Mouse (Mus musculus) CH12.LX (cell line): ENCODE measurements at regions not wholly inside any gene's neighbourhood (a gene's known extent, or its start where the extent isn't known, plus 50 kb on each side); places are given as distances from the start of the nearest gene placed in this dataset.

Experiments
- DNase-seq: peaks from one replicate; pipeline ENCODE4 v3.0.0-alpha.2; 2013; ENCODE audit errors: extremely low read depth
- H3K27ac ChIP-seq: 2 replicates; pipeline ENCODE4 v1.5.1; 2012; ENCODE audit warnings: low read depth, mild to moderate bottlenecking, control low read depth, moderate library complexity; ENCODE audit not compliant: insufficient read depth
- H3K27me3 ChIP-seq: replicated peaks from 2 replicates; pipeline ENCODE3; 2012; ENCODE audit warnings: inconsistent platforms
- H3K36me3 ChIP-seq, 2 experiments: replicated peaks in 1 of 2; 2 replicates each; pipeline versions ENCODE3 to v1.6.1; 2012; ENCODE audit warnings: inconsistent platforms in 1 of 2, low read length in 1 of 2, mild to moderate bottlenecking in 1 of 2, mixed read lengths in 1 of 2, moderate library complexity in 1 of 2; ENCODE audit not compliant: control insufficient read depth in 1 of 2, insufficient read depth in 1 of 2
- H3K4me1 ChIP-seq, 2 experiments: 2 replicates each; pipeline ENCODE4 v1.6.1; 2012; ENCODE audit warnings: inconsistent platforms in 1 of 2, moderate library complexity in 1 of 2; ENCODE audit not compliant: insufficient read depth in 2 of 2, control insufficient read depth in 1 of 2
- H3K4me2 ChIP-seq: 2 replicates; pipeline ENCODE4 v1.6.1; 2012; ENCODE audit warnings: low read depth, mild to moderate bottlenecking, control low read depth; ENCODE audit not compliant: poor library complexity, insufficient read depth, severe bottlenecking
- H3K4me3 ChIP-seq, 3 experiments: fragments of 150-350 bp in 1 of 3; sonication (generic) in 1 of 3; replicated peaks in 1 of 3; 2 replicates each; pipeline versions ENCODE3 to v1.5.1; 2011 to 2012; ENCODE audit warnings: low read depth in 2 of 3, low read length in 2 of 3, mild to moderate bottlenecking in 2 of 3, moderate library complexity in 2 of 3, control low read depth in 1 of 3, improper control_type of control experiment in 1 of 3, inconsistent platforms in 1 of 3, mixed read lengths in 1 of 3; ENCODE audit not compliant: poor library complexity in 1 of 3
- H3K79me2 ChIP-seq: replicated peaks from 2 replicates; pipeline ENCODE4 v1.6.1; 2012; ENCODE audit warnings: mild to moderate bottlenecking, moderate library complexity; ENCODE audit not compliant: control insufficient read depth, poor library complexity, insufficient read depth, severe bottlenecking; ENCODE audit errors: extremely low read depth
- H3K9ac ChIP-seq: 2 replicates; pipeline ENCODE4 v1.6.1; 2012; ENCODE audit warnings: low read depth, mild to moderate bottlenecking, control low read depth, moderate library complexity; ENCODE audit not compliant: insufficient read depth
- H3K9me3 ChIP-seq: replicated peaks from 2 replicates; pipeline ENCODE3; 2012; ENCODE audit warnings: low read length, inconsistent platforms, mixed read lengths
- BHLHE40 ChIP-seq: IDR thresholded peaks from 2 replicates; pipeline ENCODE4 v1.6.1; 2011; ENCODE audit warnings: mild to moderate bottlenecking, low read depth, low read length, improper control_type of control experiment
- CHD1 ChIP-seq: IDR thresholded peaks from 2 replicates; pipeline ENCODE4 v1.6.1; 2012; ENCODE audit warnings: low read depth, low read length, improper control_type of control experiment, inconsistent platforms
- CTCF ChIP-seq, 2 experiments: IDR thresholded peaks in 1 of 2; conservative IDR thresholded peaks in 1 of 2; 2 replicates each; pipeline ENCODE4 v1.5.1; 2011 to 2012; ENCODE audit warnings: low read depth in 2 of 2, low read length in 2 of 2, improper control_type of control experiment in 1 of 2, inconsistent platforms in 1 of 2, mild to moderate bottlenecking in 1 of 2, moderate library complexity in 1 of 2
- ELF1 ChIP-seq: IDR thresholded peaks from 2 replicates; pipeline ENCODE4 v1.6.1; 2014; ENCODE audit warnings: low read depth, mild to moderate bottlenecking, inconsistent platforms, low read length, improper control_type of control experiment
- EP300 ChIP-seq: IDR thresholded peaks from 2 replicates; pipeline ENCODE4 v1.6.1; 2011; ENCODE audit warnings: low read length, improper control_type of control experiment
- ETS1 ChIP-seq: conservative IDR thresholded peaks from 2 replicates; pipeline ENCODE4 v1.6.1; 2012; ENCODE audit warnings: low read depth, mild to moderate bottlenecking, inconsistent platforms, low read length, improper control_type of control experiment, moderate library complexity
- HCFC1 ChIP-seq: IDR thresholded peaks from 2 replicates; pipeline ENCODE4 v1.6.1; 2012; ENCODE audit warnings: low read depth, mild to moderate bottlenecking, inconsistent platforms, low read length, improper control_type of control experiment
- JUN ChIP-seq: IDR thresholded peaks from 2 replicates; pipeline ENCODE4 v1.6.1; 2011; ENCODE audit warnings: low read depth, mild to moderate bottlenecking, low read length, improper control_type of control experiment, moderate library complexity; ENCODE audit not compliant: insufficient read depth
- MAFK ChIP-seq: IDR thresholded peaks from 2 replicates; pipeline ENCODE4 v1.6.1; 2011; ENCODE audit warnings: low read length, improper control_type of control experiment; ENCODE audit not compliant: insufficient replicate concordance
- MAZ ChIP-seq: IDR thresholded peaks from 2 replicates; pipeline ENCODE4 v1.6.1; 2012; ENCODE audit warnings: low read depth, mild to moderate bottlenecking, inconsistent platforms, low read length, improper control_type of control experiment, moderate library complexity
- MYC ChIP-seq: IDR thresholded peaks from 2 replicates; pipeline ENCODE4 v1.6.1; 2011; ENCODE audit warnings: low read depth, mild to moderate bottlenecking, improper control_type of control experiment, low read length
- NELFE ChIP-seq: IDR thresholded peaks from 2 replicates; pipeline ENCODE4 v1.6.1; 2011; ENCODE audit warnings: low read depth, low read length, improper control_type of control experiment
- NRF1 ChIP-seq: IDR thresholded peaks from 2 replicates; pipeline ENCODE4 v1.6.1; 2014; ENCODE audit warnings: low read depth, mild to moderate bottlenecking, inconsistent platforms, low read length, improper control_type of control experiment, moderate library complexity
- POLR2AphosphoS2 ChIP-seq: IDR thresholded peaks from 2 replicates; pipeline ENCODE4 v1.6.1; 2011; ENCODE audit warnings: low read depth, low read length, improper control_type of control experiment
- RCOR1 ChIP-seq: conservative IDR thresholded peaks from 2 replicates; pipeline ENCODE4 v1.6.1; 2012; ENCODE audit warnings: low read depth, mild to moderate bottlenecking, inconsistent platforms, low read length, improper control_type of control experiment
- SIN3A ChIP-seq: IDR thresholded peaks from 2 replicates; pipeline ENCODE4 v1.6.1; 2012; ENCODE audit warnings: low read length, improper control_type of control experiment, inconsistent platforms
- USF1 ChIP-seq: IDR thresholded peaks from 2 replicates; pipeline ENCODE4 v1.6.1; 2014; ENCODE audit warnings: low read depth, mild to moderate bottlenecking, inconsistent platforms, low read length, improper control_type of control experiment
- ZC3H11A ChIP-seq: IDR thresholded peaks from 2 replicates; pipeline ENCODE4 v1.6.1; 2012; ENCODE audit warnings: low read depth, mild to moderate bottlenecking, inconsistent platforms, low read length, improper control_type of control experiment
- ZKSCAN1 ChIP-seq: IDR thresholded peaks from 2 replicates; pipeline ENCODE4 v1.6.1; 2012; ENCODE audit warnings: low read depth, inconsistent platforms, low read length, improper control_type of control experiment, borderline replicate concordance
- dilution Hi-C: fragments of 300-500 bp; cut with MboI; formaldehyde crosslinking; loops from 2 replicates; pipeline ENCODE4 v1.14.3; 2020; ENCODE audit warnings: low sequenced_read_pairs; ENCODE audit not compliant: extremely low pct_unique_long_range_greater_than_20kb, extremely low pct_ligation_motif_present
- in situ Hi-C: fragments of 300-500 bp; cut with MboI; formaldehyde crosslinking; loops from 3 replicates; pipeline ENCODE4 v1.14.3; 2019; ENCODE audit warnings: low sequenced_read_pairs, low pct_ligation_motif_present, low pct_unique_long_range_greater_than_20kb, mixed read lengths

DNA sequence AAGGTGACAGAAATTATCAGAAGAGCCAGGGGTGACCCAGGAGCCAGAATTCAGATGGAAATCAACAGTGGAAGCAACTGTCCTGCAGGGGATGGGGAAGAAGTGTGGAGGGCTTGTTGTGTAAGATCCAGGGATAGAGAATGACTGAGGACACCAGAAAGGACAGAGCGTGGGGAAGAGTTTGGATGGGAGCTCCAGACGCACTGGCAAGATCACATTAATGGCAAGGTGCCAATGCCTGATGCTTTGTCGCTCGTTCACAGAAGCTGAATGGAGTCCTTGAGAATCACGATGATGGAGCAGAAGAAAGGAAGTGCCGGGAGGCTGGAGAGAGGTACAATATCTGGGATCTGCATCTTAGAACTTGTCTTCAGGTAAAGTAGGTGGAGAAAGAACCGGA lies 519.0 kb upstream of the Fam160b2 start:
- TF ChIP-seq ZKSCAN1 (no peak), SIN3A (no peak), EP300 (no peak)
- H3K4me1 ChIP-seq = no peaks in the 10 kb centered on the region
- H3K4me3 ChIP-seq = no peak overlapping the region
- H3K79me2 ChIP-seq = no peaks in the 10 kb centered on the region
- dilution Hi-C loops (no loop called here), in situ Hi-C loops (no loop called here)
- H3K27ac ChIP-seq = no peak overlapping the region
- H3K4me2 ChIP-seq = no peak overlapping the region
- peaks cover 3% of the 10 kb centered on the region for H3K27me3 ChIP-seq
- no peak for DNase-seq
- no peaks in the 10 kb centered on the region for H3K36me3 ChIP-seq
- H3K9ac ChIP-seq = no peak overlapping the region
- H3K9me3 ChIP-seq = no peaks in the 10 kb centered on the region

DNA sequence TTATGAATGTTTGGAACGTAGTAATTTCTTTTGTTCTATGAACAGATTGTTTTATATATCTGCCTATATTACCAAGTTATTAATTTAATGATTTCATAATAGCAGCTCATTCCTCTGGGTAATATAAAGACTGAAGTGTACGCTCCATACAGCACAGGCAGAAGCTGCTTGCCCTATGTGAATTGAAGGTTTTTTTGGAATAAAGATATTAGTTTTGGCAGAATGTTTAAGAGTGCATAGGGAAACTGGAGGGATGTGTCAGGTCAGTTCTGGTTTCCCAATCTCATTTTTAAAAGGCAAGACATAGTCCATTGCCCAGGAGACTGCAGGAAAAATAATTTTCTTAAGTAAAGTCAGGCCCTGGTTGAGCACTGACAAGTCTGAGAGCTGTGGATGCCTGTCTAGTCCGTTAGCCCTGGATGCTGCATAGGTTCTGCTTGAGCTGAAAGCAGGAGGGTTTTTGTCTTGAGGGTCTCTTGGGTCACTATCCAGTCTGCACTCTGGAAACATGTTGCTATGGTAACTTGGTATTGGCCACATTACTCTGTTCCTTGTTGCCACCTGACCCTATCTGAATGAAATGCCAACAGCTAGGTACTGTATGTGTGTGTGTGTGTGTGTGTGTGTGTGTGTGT lies 516.3 kb upstream of the Fam160b2 start:
- peaks cover 3% of the 10 kb centered on the region for H3K27me3 ChIP-seq
- H3K27ac ChIP-seq = no peak overlapping the region
- no peak for TF ChIP-seq HCFC1
- TF ChIP-seq NRF1 = no peak
- no peak for TF ChIP-seq MYC
- no peak for TF ChIP-seq CHD1
- TF ChIP-seq ETS1 = no peak
- TF ChIP-seq BHLHE40 = no peak
- H3K79me2 ChIP-seq = no peaks in the 10 kb centered on the region
- H3K4me2 ChIP-seq = no peak overlapping the region
- no peak overlapping the region for H3K4me3 ChIP-seq
- H3K4me1 ChIP-seq = no peaks in the 10 kb centered on the region
- no peaks in the 10 kb centered on the region for H3K36me3 ChIP-seq
- no peaks in the 10 kb centered on the region for H3K9me3 ChIP-seq
- in situ Hi-C loops = no loop called here
- DNase-seq = no peak
- H3K9ac ChIP-seq = no peak overlapping the region
- dilution Hi-C loops = no loop called here

DNA sequence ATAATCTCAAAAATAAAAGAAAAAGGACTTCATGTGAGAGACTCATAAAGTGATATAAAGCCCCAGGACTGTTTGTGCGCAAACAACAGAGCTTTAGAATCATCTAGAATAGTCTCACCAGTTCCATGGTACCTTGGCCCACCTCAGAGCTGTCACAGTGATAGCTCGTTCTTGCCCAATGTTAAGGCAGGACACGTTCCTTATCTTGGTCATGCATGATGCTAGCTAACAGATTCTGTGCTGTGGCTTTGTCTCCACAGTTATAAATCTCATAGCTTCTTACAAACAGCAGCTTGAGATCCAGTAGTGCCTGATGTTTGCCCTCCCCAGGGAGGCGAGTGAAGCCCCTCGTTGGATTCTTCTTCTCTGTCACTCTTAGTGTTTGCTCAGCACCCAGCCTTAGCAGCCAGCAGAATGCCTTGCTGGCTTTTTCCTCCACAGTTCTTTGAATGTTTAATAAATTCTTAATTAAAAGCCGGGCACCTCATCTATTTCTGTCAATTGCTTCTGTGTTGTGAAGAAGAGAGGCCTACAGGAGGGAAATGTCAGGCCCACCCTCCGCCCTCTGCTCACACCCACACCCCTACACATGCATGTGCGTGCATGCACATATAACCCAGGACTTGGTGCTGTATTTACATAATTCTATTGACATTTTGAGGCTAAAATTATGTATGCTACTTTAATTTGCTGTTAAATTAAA lies 515.6 kb upstream of the Fam160b2 start:
- Histone ChIP-seq H3K36me3 (no peaks in the 10 kb centered on the region), H3K4me3 (no peak overlapping the region), H3K9ac (no peak overlapping the region), H3K4me2 (no peak overlapping the region), H3K79me2 (no peaks in the 10 kb centered on the region), H3K27ac (no peak overlapping the region), H3K27me3 (peaks cover 5% of the 10 kb centered on the region), H3K9me3 (no peaks in the 10 kb centered on the region), H3K4me1 (no peaks in the 10 kb centered on the region)
- DNase-seq = no peak
- TF ChIP-seq USF1 = no peak
- no peak for TF ChIP-seq MAZ
- no peak for TF ChIP-seq CTCF (conservative IDR thresholded peaks at IDR 0.05 in 1 of 2, IDR thresholded peaks at IDR 0.05 in 1 of 2; ENCODE audit: low read depth in 2 of 2, low read length in 2 of 2)
- no peak for TF ChIP-seq RCOR1
- TF ChIP-seq JUN = no peak
- no peak for TF ChIP-seq POLR2AphosphoS2
- no peak for TF ChIP-seq MAFK
- no peak for TF ChIP-seq ELF1
- no peak for TF ChIP-seq ZC3H11A
- TF ChIP-seq NELFE = no peak
- TF ChIP-seq ZKSCAN1 = no peak
- in situ Hi-C loops (no loop called here), dilution Hi-C loops (no loop called here)
